Mouse (Mus musculus) thymus, adult 18-20 months (tissue): ENCODE measurements at regions not wholly inside any gene's neighbourhood (a gene's known extent, or its start where the extent isn't known, plus 50 kb on each side); places are given as distances from the start of the nearest gene placed in this dataset.
A peak's percentile ranks its signal among the peaks of the same experiment; 100 is the strongest.

Experiments
- DNase-seq, 2 experiments: peaks; one replicate each; pipeline ENCODE4 v3.0.0; 2022; ENCODE audit warnings: mixed read lengths in 2 of 2

- peak; percentile 23 to 55 for DNase-seq
These were observed 66.2 kb upstream of the Glrp1 start for GRCm38 (mm10) chr1:88575917-88576669.

GRCm38 (mm10) chr1:88575291-88575690 lies 65.4 kb upstream of the Glrp1 start:
- DNase-seq: peak in 1 of 2 experiments; percentile 23

GRCm38 (mm10) chr1:88572161-88572560 lies 62.3 kb upstream of the Glrp1 start:
- DNase-seq: no peak

- no peak for DNase-seq
These were observed 58.7 kb upstream of the Glrp1 start for GRCm38 (mm10) chr1:88568447-88569053.

GRCm38 (mm10) chr1:88567198-88567597 lies 57.3 kb upstream of the Glrp1 start:
- no peak for DNase-seq

- DNase-seq: no peak
These were observed 56.6 kb upstream of the Glrp1 start for GRCm38 (mm10) chr1:88566426-88566825.

GRCm38 (mm10) chr1:88564825-88565224 lies 55.0 kb upstream of the Glrp1 start:
- DNase-seq: no peak

- DNase-seq: peak; percentile 71 to 81
These were observed 52.5 kb upstream of the Glrp1 start for GRCm38 (mm10) chr1:88562361-88562760.

- no peak for DNase-seq
These were observed 50.9 kb upstream of the Glrp1 start for GRCm38 (mm10) chr1:88560771-88561170.
